Mouse (Mus musculus) C2C12 (cell line): ENCODE measurements at regions not wholly inside any gene's neighbourhood (a gene's known extent, or its start where the extent isn't known, plus 50 kb on each side); places are given as distances from the start of the nearest gene placed in this dataset.

Experiments used
- H3K27me3 ChIP-seq: one replicate; pipeline ENCODE4 v1.6.1; 2011; ENCODE audit not compliant: control insufficient read depth, insufficient read depth, insufficient read length
- H3K36me3 ChIP-seq: one replicate; pipeline ENCODE4 v1.6.1; 2011; ENCODE audit not compliant: control insufficient read depth, insufficient read depth
- H3K4me3 ChIP-seq: one replicate; pipeline ENCODE4 v1.5.1; 2011; ENCODE audit warnings: mild to moderate bottlenecking, control low read depth; ENCODE audit not compliant: poor library complexity, insufficient read depth, severe bottlenecking
- H3K79me2 ChIP-seq: one replicate; pipeline ENCODE4 v1.6.1; 2011; ENCODE audit not compliant: control insufficient read depth, insufficient read depth
- H3K79me3 ChIP-seq: one replicate; pipeline ENCODE4 v1.6.1; 2011; ENCODE audit warnings: low read depth, control low read depth
- H3ac ChIP-seq: one replicate; pipeline ENCODE3; 2011; ENCODE audit warnings: low read depth; ENCODE audit not compliant: control insufficient read depth, insufficient read length
- CEBPB ChIP-seq: IDR thresholded peaks from one replicate; pipeline ENCODE4 v1.6.1; 2011; ENCODE audit warnings: low read depth, mild to moderate bottlenecking, control low read depth, moderate library complexity
- CTCF ChIP-seq: IDR thresholded peaks from one replicate; pipeline ENCODE4 v1.5.1; 2011; ENCODE audit not compliant: control insufficient read depth, insufficient read depth, insufficient read length
- FOSL1 ChIP-seq: IDR thresholded peaks from one replicate; pipeline ENCODE4 v1.8.0; 2011; ENCODE audit warnings: mild to moderate bottlenecking, low read length; ENCODE audit not compliant: poor library complexity, insufficient read depth, severe bottlenecking
- MAX ChIP-seq: IDR thresholded peaks from one replicate; pipeline ENCODE4 v1.6.1; 2011; ENCODE audit warnings: mild to moderate bottlenecking, control low read depth
- MYOD1 ChIP-seq: IDR thresholded peaks from one replicate; pipeline ENCODE4 v1.6.1; 2011; ENCODE audit warnings: low read depth; ENCODE audit not compliant: control insufficient read depth, insufficient read length
- MYOG ChIP-seq: IDR thresholded peaks from one replicate; pipeline ENCODE4 v1.6.1; 2011; ENCODE audit not compliant: control insufficient read depth, insufficient read length; ENCODE audit errors: extremely low read depth
- USF1 ChIP-seq: IDR thresholded peaks from one replicate; pipeline ENCODE4 v1.6.1; 2011; ENCODE audit warnings: low read depth, mild to moderate bottlenecking, control low read depth, moderate library complexity

DNA sequence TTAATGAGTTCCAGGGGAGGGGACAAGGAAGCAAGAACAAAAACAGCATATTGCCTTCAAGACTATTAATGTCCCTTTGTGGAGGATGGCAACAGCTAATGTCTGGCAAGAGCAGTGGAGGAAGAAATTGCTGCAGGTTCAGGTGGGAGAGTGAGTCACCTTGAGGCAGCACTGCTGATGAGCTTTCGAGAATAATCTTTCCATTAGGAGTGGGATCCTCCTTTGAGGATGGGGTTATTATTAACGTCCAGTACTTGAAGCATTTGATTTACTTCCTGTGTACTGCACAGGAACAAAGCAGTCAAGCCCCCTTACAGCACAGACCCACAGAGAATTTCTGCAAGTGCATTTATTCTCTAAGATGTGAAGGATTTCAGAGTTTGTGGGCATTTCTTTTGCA, 671.2 kb upstream of the Stxbp6 start:
- Histone ChIP-seq H3ac (no peak overlapping the region), H3K36me3 (no peaks in the 10 kb centered on the region), H3K4me3 (no peak overlapping the region), H3K79me2 (no peaks in the 10 kb centered on the region), H3K27me3 (no peaks in the 10 kb centered on the region), H3K79me3 (no peaks in the 10 kb centered on the region)
- TF ChIP-seq CTCF, result no peak

DNA sequence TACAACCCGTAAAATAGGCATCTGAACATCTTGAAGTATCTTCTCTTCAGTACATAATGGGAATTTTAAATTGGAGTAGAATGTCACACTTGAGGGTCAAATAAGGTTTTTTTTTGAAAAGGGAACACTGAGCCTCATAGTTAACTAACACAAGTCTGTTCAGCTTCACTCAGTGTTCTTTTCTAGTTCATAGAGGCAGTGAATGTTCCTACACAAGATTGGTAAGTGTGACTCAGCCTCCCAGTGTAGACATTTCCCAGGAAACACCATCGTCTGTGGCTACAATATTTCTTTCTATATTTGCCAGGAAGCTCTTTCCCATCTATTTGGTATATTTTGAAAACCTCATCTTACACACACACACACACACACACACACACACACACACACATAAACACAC, 670.1 kb upstream of the Stxbp6 start:
- Histone ChIP-seq H3K27me3 (no peaks in the 10 kb centered on the region), H3K36me3 (no peaks in the 10 kb centered on the region), H3K79me2 (no peaks in the 10 kb centered on the region), H3K79me3 (no peaks in the 10 kb centered on the region), H3K4me3 (no peak overlapping the region), H3ac (no peak overlapping the region)
- TF ChIP-seq MYOD1 (no peak), FOSL1 (no peak), CTCF (no peak), MYOG (no peak), MAX (no peak), USF1 (no peak), CEBPB (no peak)

DNA sequence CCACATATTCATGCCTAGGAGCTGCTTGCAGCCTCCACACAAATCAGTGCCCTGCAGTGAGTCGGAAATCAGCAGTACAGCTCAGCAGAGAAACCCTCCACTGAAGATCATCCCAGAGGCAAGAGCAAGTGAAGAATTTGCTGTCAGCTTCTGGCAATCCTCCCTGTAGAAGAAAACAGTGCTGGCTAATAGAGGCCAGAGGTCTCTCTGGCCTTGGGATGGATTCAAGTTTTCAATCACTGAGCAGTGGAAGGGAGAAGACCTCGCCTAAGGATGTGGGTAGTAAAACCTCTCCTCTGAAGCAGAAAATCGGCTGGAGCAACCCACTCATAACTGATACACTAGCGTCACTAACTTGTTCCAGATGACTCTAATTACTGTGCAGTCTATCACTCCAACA, 659.2 kb upstream of the Stxbp6 start:
- H3K79me2 ChIP-seq, result no peaks in the 10 kb centered on the region
- H3K4me3 ChIP-seq, result no peak overlapping the region
- H3K79me3 ChIP-seq, result no peaks in the 10 kb centered on the region
- H3K36me3 ChIP-seq, result no peaks in the 10 kb centered on the region
- no peak overlapping the region for H3ac ChIP-seq
- H3K27me3 ChIP-seq, result no peaks in the 10 kb centered on the region
- TF ChIP-seq MYOD1 (no peak), MAX (no peak), FOSL1 (no peak), MYOG (no peak), CEBPB (no peak), USF1 (no peak), CTCF (no peak)

DNA sequence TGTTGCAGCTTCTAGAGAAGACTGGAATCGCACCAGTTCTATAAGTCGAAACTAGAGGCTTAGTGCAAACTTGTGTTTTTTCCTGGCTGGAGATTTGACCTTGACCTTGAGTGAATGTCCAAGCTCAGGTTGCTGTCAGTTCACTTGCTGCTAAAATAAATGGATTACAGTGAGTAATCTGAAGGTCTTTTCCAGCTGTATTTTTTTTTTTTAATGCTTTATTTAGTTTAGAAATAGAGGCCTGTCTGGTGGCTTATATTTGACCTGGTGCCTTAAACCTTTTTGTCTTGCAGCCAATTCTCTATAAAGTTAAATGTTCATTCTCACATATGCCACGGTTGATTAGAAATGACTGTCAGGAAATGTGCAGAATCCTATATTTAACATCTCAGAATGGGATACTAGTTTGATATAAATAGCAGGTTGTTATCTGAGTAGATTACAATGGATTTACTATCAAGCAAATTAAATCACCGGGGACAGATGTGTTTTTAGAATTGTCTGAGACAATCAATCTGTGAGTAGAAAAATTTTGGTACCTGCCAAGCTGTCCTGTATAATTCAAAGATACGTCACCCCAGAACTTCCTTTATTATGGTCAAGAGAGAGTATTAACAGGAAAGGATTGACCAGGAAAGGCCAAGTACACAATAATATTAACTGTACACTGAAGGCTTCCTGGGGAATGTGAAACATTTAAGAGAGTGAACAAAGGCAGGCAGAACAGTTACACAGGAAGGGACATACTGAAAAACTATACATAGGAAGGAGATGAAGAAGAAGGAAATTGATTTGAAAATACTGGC, 650.3 kb upstream of the Stxbp6 start:
- TF ChIP-seq CEBPB, result no peak
- Histone ChIP-seq H3K79me3 (no peaks in the 10 kb centered on the region), H3ac (no peak overlapping the region), H3K4me3 (no peak overlapping the region), H3K36me3 (no peaks in the 10 kb centered on the region), H3K27me3 (no peaks in the 10 kb centered on the region), H3K79me2 (no peaks in the 10 kb centered on the region)

DNA sequence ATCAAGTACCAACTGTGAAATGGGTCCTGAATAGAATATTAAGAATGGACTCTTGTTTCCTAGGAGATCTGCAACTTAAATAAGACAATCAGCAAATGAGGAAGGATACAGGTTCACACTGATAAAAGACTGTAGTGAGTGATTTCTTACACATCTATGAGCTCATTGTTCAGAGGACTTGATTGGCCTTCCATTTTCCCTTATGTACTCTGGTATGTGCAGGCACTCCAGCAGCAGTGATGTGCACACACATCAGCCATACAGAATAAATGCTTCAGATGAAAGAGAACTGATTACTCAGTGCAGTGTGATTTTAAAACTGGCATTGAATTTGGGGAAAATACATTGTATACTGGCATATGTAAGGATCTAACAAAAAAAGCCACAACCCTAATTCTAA, 636.8 kb upstream of the Stxbp6 start:
- Histone ChIP-seq H3K79me3 (no peaks in the 10 kb centered on the region), H3K79me2 (no peaks in the 10 kb centered on the region), H3ac (no peak overlapping the region), H3K4me3 (no peak overlapping the region), H3K27me3 (no peaks in the 10 kb centered on the region), H3K36me3 (no peaks in the 10 kb centered on the region)
- TF ChIP-seq MYOG (no peak), CTCF (no peak), FOSL1 (no peak), MYOD1 (no peak), USF1 (no peak), CEBPB (no peak), MAX (no peak)

DNA sequence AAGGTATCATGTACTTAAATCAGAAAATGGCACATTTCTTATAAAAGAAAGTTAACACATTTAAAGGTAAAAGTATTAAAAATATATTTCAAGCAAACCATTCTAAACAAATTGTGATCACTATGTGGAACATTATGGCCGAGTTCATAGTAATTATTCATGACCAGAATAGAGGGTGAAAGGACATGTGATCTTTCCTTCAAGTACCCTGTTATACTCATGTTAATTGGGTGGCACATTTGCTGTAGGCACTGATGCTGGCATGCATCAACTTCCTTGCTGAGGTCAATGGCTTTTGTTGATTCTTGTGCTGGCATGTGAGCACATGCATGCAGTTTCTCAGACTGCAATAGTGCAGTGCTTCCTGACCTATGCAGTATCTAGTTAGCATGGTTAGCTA, 636.3 kb upstream of the Stxbp6 start:
- no peaks in the 10 kb centered on the region for H3K27me3 ChIP-seq
- no peaks in the 10 kb centered on the region for H3K36me3 ChIP-seq
- no peaks in the 10 kb centered on the region for H3K79me2 ChIP-seq
- no peak overlapping the region for H3K4me3 ChIP-seq
- no peak for TF ChIP-seq MYOG
- no peak for TF ChIP-seq MYOD1
- no peak for TF ChIP-seq CEBPB
- TF ChIP-seq MAX, result no peak
- TF ChIP-seq CTCF, result no peak
- TF ChIP-seq USF1, result no peak
- TF ChIP-seq FOSL1, result no peak
- no peak overlapping the region for H3ac ChIP-seq
- no peaks in the 10 kb centered on the region for H3K79me3 ChIP-seq

DNA sequence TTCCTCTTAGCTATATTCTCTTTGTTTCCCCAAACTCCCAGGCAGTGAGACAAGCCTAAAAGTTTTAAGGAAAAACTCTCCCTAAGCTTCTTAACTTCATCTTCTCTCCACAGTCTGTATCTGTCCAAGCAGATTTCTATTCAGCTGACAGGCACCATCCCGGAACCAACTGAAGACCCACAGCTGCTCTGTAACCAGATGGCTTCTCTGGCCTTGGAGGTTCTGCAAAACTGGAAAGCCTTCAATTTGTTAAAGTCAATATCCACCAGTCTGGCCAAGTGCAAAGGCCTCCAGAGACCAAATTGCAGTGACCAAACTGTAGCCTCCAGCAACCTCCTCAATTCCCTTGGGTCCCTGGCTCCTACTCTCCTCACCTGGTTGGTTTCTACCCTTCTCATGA, 614.8 kb upstream of the Stxbp6 start:
- Histone ChIP-seq H3K79me3 (no peaks in the 10 kb centered on the region), H3K79me2 (no peaks in the 10 kb centered on the region), H3K27me3 (no peaks in the 10 kb centered on the region), H3K4me3 (no peak overlapping the region), H3K36me3 (no peaks in the 10 kb centered on the region), H3ac (no peak overlapping the region)
- TF ChIP-seq MYOG (no peak), MYOD1 (no peak), CTCF (no peak), MAX (no peak), CEBPB (no peak), FOSL1 (no peak), USF1 (no peak)
